Mouse (Mus musculus): ENCODE results near the gene Pds5b.

DNA sequence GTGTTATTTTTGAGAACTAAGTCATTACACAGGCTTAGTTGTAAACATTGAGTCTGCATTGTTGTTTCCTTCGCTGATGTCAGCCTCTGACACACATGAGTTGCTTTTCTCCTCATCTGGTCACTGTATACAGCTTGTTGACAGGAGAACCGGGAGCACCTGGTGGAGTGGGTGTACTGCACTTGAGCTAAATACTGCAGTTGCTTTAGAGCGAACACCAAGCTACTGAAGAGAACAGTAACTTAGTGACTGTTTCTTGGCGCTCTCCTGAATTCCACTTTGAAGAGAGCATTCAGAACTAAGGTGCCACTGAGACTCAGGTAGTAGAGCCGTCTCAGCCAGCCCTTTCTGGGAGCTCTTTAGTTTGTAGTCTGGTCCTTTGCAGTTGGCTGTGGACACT, 83.1 kb downstream of the Pds5b start:
- TF ChIP-seq POLR2A (IDR thresholded peaks at IDR 0.05; ENCODE audit: insufficient read length, low read depth) (no peak), MYOG (IDR thresholded peaks at IDR 0.05; ENCODE audit: control insufficient read depth in 1 of 3, insufficient read depth in 1 of 3, insufficient read length in 2 of 3, low read depth in 2 of 3) (no peak), SRF (IDR thresholded peaks at IDR 0.05; ENCODE audit: control insufficient read depth, insufficient read length, low read depth) (no peak), POLR2AphosphoS2 (IDR thresholded peaks at IDR 0.05; ENCODE audit: insufficient read length, low read depth) (no peak), TCF3 (IDR thresholded peaks at IDR 0.05; ENCODE audit: insufficient read length, low read depth) (no peak), MAX (IDR thresholded peaks at IDR 0.05; ENCODE audit: low read depth) (no peak), E2F4 (IDR thresholded peaks at IDR 0.05; ENCODE audit: insufficient read depth) (no peak), USF1 (IDR thresholded peaks at IDR 0.05; ENCODE audit: low read depth) (no peak), REST (IDR thresholded peaks at IDR 0.05; ENCODE audit: insufficient read depth, insufficient read length) (no peak)
